Mouse (Mus musculus) lung, adult 2 months (tissue): ENCODE measurements around the gene Dnase1l1.

Experiments used
- CTCF ChIP-seq: fragments of 200-500 bp; IDR thresholded peaks from 2 replicates; pipeline ENCODE4 v1.5.1; 2011; ENCODE audit warnings: mild to moderate bottlenecking, low read length, control low read depth; ENCODE audit not compliant: insufficient read depth
- POLR2A ChIP-seq: fragments of 200-500 bp; IDR thresholded peaks from 2 replicates; pipeline ENCODE4 v1.6.1; 2011; ENCODE audit warnings: low read depth, mild to moderate bottlenecking, control low read depth, low read length, borderline replicate concordance; ENCODE audit errors: extremely low read depth

DNA sequence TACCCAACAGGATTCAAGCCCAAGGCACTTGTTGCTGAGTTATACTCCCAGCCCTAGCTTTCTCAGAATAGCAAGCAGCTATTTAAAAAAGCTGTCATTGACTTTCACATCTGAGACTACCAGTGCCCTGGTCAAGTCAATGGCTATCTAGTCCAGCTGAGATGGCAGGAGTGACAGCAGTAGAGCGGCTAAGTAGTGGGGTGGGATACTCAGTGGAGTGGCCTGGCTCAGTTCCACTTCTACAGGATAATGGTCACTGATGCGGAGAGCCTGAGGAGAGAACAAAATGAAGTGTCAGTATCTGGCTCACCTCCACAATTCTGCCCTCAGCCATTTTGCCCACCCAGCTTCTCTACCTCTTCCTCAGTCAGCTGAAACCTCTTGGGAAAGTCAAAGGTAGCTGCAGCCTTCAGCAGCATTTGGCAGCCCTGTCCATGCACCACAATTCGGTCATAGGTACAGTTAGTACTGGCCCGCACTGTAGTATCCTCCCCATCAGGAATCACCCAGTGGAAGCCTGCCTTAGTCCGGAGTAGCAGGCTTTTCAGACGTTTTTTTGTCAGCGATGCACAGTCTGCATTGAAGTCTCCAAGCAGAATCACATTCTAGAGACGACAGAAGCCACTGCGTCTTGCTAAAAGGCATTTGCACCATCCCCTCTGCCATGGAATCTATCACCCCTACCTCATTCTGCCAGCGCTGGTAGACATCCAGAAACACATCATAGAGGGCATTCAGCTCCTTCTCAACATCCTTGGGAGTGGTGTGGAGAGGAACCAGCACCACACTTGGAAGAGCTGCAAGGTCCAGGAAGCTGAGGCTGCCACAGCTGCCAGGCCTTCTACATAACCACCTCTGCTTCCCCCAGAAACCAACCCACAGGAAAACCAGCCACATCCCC is 8.5 kb downstream of the Dnase1l1 start:
- TF ChIP-seq POLR2A (no peak), CTCF (no peak)
